Mouse (Mus musculus): ENCODE results near the gene 2200002J24Rik. TPM values are rescaled to one million over a fixed set of nuclear protein-coding genes. Genes with fewer than 3 reads are reported as not detected.

Gene 2200002J24Rik
- not detected for total RNA-seq (2023)

GRCm38 (mm10) chr7:30698589-30698988 is at the start of gene 2200002J24Rik:
Gene 2200002J24Rik (plus strand): TSS chr7:30698926.

GRCm38 (mm10) chr7:30649591-30650540 is 48.9 kb upstream of the 2200002J24Rik start, which contains the start of gene Rbm42:
Gene Rbm42 (minus strand): TSS chr7:30650317.

GRCm38 (mm10) chr7:30664529-30665200 is 34.1 kb upstream of the 2200002J24Rik start, which contains the start of gene Haus5:
Gene Haus5 (minus strand): TSS chr7:30664994.

GRCm38 (mm10) chr7:30671480-30671879 is 27.2 kb upstream of the 2200002J24Rik start, which contains the start of gene Pmis2:
Gene Pmis2 (minus strand): TSS chr7:30671605.

GRCm38 (mm10) chr7:30711942-30712341 is 13.2 kb downstream of the 2200002J24Rik start, which contains the start of gene Atp4a:
Gene Atp4a (plus strand): TSS chr7:30712209.

GRCm38 (mm10) chr7:30729396-30730063 is 30.8 kb downstream of the 2200002J24Rik start, which contains the start of gene Tmem147:
Gene Tmem147 (minus strand): TSS chr7:30729540.

GRCm38 (mm10) chr7:30743617-30744016 is 44.9 kb downstream of the 2200002J24Rik start, which contains the start of gene Gapdhs:
Gene Gapdhs (minus strand): TSS chr7:30743681.

Other genes with a start within 250 kb of the 2200002J24Rik start
- gene Kirrel2, start 241.2 kb upstream of the 2200002J24Rik start, total RNA-seq (2023) = not detected
- gene Nphs1, start 240.6 kb upstream of the 2200002J24Rik start, total RNA-seq (2023) = not detected
- gene Prodh2, start 205.3 kb upstream of the 2200002J24Rik start, total RNA-seq (2023) = not detected
- 4.6 TPM for gene Arhgap33, start 163.9 kb upstream of the 2200002J24Rik start, total RNA-seq (2023)
- 3.4 TPM for gene Hspb6, start 146.7 kb upstream of the 2200002J24Rik start, total RNA-seq (2023)
- gene Proser3, start 146.6 kb upstream of the 2200002J24Rik start, total RNA-seq (2023) = 13.1 TPM
- gene Lin37, start 139.1 kb upstream of the 2200002J24Rik start, total RNA-seq (2023) = 46.5 TPM
- 83.1 TPM for gene U2af1l4, start 135.6 kb upstream of the 2200002J24Rik start, total RNA-seq (2023)
- 23.5 TPM for gene Gm49396, start 135.6 kb upstream of the 2200002J24Rik start, total RNA-seq (2023)
- gene Psenen, start 135.3 kb upstream of the 2200002J24Rik start, total RNA-seq (2023) = 116 TPM
- 54.7 TPM for gene Igflr1, start 133.5 kb upstream of the 2200002J24Rik start, total RNA-seq (2023)
- gene Kmt2b, start 110.2 kb upstream of the 2200002J24Rik start, total RNA-seq (2023) = 115 TPM
- gene Zbtb32, start 100.0 kb upstream of the 2200002J24Rik start, total RNA-seq (2023) = 0.59 TPM
- 0.68 TPM for gene Upk1a, start 86.1 kb upstream of the 2200002J24Rik start, total RNA-seq (2023)
- 196 TPM for gene Cox6b1, start 72.8 kb upstream of the 2200002J24Rik start, total RNA-seq (2023)
- not detected for gene Etv2, start 63.1 kb upstream of the 2200002J24Rik start, total RNA-seq (2023)
- gene Rbm42, start 48.6 kb upstream of the 2200002J24Rik start, total RNA-seq (2023) = 105 TPM
- gene Haus5, start 33.9 kb upstream of the 2200002J24Rik start, total RNA-seq (2023) = 22.8 TPM
- not detected for gene Pmis2, start 27.3 kb upstream of the 2200002J24Rik start, total RNA-seq (2023)
- not detected for gene Atp4a, start 13.3 kb downstream of the 2200002J24Rik start, total RNA-seq (2023)
- gene Tmem147, start 30.6 kb downstream of the 2200002J24Rik start, total RNA-seq (2023) = 41.1 TPM
- gene Gapdhs, start 44.8 kb downstream of the 2200002J24Rik start, total RNA-seq (2023) = not detected
- gene Sbsn, start 52.5 kb downstream of the 2200002J24Rik start, total RNA-seq (2023) = 4.5 TPM
- gene Dmkn, start 64.8 kb downstream of the 2200002J24Rik start, total RNA-seq (2023) = not detected
- not detected for gene Krtdap, start 89.0 kb downstream of the 2200002J24Rik start, total RNA-seq (2023)
- 0.86 TPM for gene Ffar2, start 124.8 kb downstream of the 2200002J24Rik start, total RNA-seq (2023)
- not detected for gene Ffar3, start 157.3 kb downstream of the 2200002J24Rik start, total RNA-seq (2023)
- gene Ffar1, start 162.6 kb downstream of the 2200002J24Rik start, total RNA-seq (2023) = 0.30 TPM
- 33.5 TPM for gene Cd22, start 181.4 kb downstream of the 2200002J24Rik start, total RNA-seq (2023)
- gene Mag, start 215.9 kb downstream of the 2200002J24Rik start, total RNA-seq (2023) = not detected
- gene Hamp2, start 225.8 kb downstream of the 2200002J24Rik start, total RNA-seq (2023) = not detected
- not detected for gene Hamp, start 245.1 kb downstream of the 2200002J24Rik start, total RNA-seq (2023)